Mouse (Mus musculus): ENCODE data around the gene Kiss1. TPM values are rescaled to one million over a fixed set of nuclear protein-coding genes. Genes with fewer than 3 reads are reported as not detected.

The Kiss1 gene
- polyA plus RNA-seq, 1 experiment from 2014 or later, result 7.7 TPM

DNA sequence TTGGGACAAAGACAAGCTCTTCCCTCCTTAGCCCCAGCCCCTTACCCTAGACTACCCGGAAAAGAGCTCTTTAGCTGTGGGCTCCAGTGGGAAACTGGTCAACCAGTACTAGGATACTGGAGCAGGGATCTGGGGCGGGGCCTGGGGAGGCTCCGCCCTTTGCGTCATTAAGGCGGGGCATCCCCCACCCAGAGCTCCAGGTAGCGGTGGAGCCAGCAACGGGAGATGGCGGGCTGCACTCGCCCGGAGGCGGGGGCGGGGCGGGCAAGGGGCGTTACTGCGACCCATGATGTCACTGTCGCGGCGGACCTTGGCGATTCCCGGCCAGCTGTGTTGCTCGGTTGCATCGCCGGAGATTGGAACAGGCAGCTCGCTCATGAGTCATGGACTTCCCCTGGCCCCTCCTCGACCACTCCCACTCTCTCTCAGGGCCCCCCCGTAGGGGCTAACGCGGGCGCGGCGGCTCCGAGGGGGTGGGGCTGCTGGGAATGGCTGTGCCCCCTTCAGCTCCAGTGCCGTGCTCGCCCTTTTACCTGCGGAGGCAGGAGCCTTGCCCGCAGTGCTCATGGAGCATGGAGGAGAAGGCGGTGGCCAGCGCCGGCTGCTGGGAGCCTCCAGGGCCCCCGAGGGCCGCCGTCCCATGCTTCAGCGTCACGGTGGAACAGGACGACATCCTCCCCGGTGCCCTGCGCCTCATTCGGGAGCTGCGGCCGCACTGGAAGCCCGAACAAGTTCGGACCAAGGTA is 41.8 kb downstream of the Kiss1 start, which contains the start of gene Etnk2:
TSS of gene Etnk2 (plus strand) at position 297 of the 746 bp plus-strand sequence.
- WGBS, result under 1% methylated on average over 52 of the region's 52 CpGs
- peaks cover 26% of the 10 kb centered on the region for H3K4me1 ChIP-seq
- no peaks in the 10 kb centered on the region for H3K36me3 ChIP-seq
- H3K9ac ChIP-seq, result peak within 1 kb of the TSS; percentile 38
- no peaks in the 10 kb centered on the region for H3K9me3 ChIP-seq
- H3K27ac ChIP-seq, result no peak within 1 kb of the TSS
- H3K4me3 ChIP-seq, result peak within 1 kb of the TSS; percentile 53
- peak; percentile 76 for ATAC-seq (ENCODE audit: borderline replicate concordance, extremely low read depth, low FRiP score, low TSS enrichment)
- peak within 1 kb of the TSS; percentile 94 for H3K4me2 ChIP-seq
- H3K27me3 ChIP-seq, result peaks cover 42% of the 10 kb centered on the region

GRCm38 (mm10) chr1:133364022-133364630 is 42.5 kb downstream of the Kiss1 start:
- H3K9ac ChIP-seq, result peak overlapping the region; percentile 38
- peaks cover 35% of the 10 kb centered on the region for H3K27me3 ChIP-seq
- peak overlapping the region; percentile 53 for H3K4me3 ChIP-seq
- H3K27ac ChIP-seq, result no peak overlapping the region
- WGBS, result 3% methylated on average over 27 of the region's 27 CpGs
- peak; percentile 6; the same call in 1 of the 2 replicates for ATAC-seq (ENCODE audit: borderline replicate concordance, extremely low read depth, low FRiP score, low TSS enrichment)
- H3K36me3 ChIP-seq, result no peaks in the 10 kb centered on the region
- peaks cover 26% of the 10 kb centered on the region for H3K4me1 ChIP-seq
- peak overlapping the region; percentile 94 for H3K4me2 ChIP-seq
- H3K9me3 ChIP-seq, result no peaks in the 10 kb centered on the region

DNA sequence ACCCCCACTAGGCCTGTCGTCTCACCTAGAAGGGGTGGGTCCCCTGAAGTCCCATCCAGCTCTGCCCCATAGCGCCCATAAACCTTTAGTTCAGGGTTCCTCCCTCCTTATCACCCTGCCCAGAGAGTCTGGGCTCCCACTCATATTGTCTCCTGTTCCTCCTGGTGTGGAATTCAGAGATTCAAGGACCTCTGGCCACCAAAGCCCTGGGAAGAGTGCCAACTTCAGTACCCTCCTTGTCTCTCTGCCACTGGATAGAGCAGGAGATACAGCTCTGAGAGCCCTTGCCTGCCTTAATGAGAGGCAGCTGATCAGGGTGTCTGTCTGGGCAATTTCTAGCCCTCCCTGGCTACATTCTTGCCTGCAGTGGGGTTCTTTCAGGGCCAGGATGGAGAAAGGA is 43.2 kb downstream of the Kiss1 start:
- WGBS, result 52% methylated on average over 2 of the region's 2 CpGs
- Histone ChIP-seq H3K9me3 (no peaks in the 10 kb centered on the region), H3K36me3 (no peaks in the 10 kb centered on the region), H3K9ac (no peak overlapping the region), H3K4me3 (no peak overlapping the region), H3K4me1 (peaks cover 26% of the 10 kb centered on the region), H3K27ac (no peak overlapping the region), H3K27me3 (peaks cover 29% of the 10 kb centered on the region), H3K4me2 (no peak overlapping the region)
- no peak for ATAC-seq (ENCODE audit: borderline replicate concordance, extremely low read depth, low FRiP score, low TSS enrichment)

GRCm38 (mm10) chr1:133366951-133367605 is 45.4 kb downstream of the Kiss1 start:
- H3K36me3 ChIP-seq, result no peaks in the 10 kb centered on the region
- H3K4me1 ChIP-seq, result peaks cover 26% of the 10 kb centered on the region
- peaks cover 27% of the 10 kb centered on the region for H3K27me3 ChIP-seq
- no peak for ATAC-seq (ENCODE audit: borderline replicate concordance, extremely low read depth, low FRiP score, low TSS enrichment)
- H3K9ac ChIP-seq, result no peak overlapping the region
- WGBS, result 36% methylated on average over 10 of the region's 10 CpGs
- H3K27ac ChIP-seq, result no peak overlapping the region
- no peaks in the 10 kb centered on the region for H3K9me3 ChIP-seq
- no peak overlapping the region for H3K4me3 ChIP-seq
- H3K4me2 ChIP-seq, result no peak overlapping the region

DNA sequence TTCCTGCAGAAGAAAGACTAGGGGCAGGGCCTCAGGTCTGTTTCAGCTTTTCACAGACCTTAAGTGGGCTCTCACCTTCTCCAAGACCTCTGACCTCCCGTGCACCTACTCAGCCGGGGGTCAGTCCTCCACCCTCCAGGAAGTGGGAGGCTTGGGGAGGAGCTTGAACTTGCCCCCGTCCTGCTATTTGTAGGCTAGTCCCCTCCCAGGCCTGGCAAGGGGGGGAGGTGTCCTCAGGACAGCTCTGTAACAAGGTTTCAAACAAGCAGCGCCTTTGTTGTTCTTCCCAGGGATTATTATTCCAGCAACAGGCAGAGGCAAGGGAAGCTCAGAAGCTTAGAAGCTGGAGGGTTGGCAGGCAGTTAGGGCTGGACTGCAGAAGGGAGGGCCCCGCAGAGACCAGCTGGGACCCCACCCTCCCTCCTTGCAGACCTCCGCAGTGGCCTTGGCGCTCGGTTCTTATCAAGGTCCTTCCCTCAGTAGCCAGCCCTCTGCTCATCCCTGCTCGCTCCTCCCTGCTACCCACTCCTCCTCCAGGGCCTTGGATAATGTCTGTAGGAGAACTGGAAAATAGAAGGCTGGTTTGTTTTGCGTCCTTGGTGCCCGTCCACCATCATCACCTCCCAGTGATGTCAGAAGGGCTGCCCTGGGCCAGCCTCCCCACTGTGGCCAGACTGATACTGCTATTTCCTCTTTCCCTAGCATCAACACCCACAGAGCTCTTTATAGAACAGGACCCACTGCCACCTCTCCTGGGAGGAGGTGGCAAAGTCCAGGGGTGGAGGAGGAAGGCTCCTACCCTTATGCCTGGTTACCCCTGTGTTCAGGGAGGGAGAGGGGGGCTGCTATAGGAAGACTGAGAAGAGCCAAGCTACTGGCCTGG is 46.2 kb downstream of the Kiss1 start:
- Histone ChIP-seq H3K4me2 (no peak overlapping the region), H3K27me3 (peaks cover 27% of the 10 kb centered on the region), H3K9me3 (no peaks in the 10 kb centered on the region), H3K36me3 (no peaks in the 10 kb centered on the region), H3K4me3 (no peak overlapping the region), H3K4me1 (peaks cover 26% of the 10 kb centered on the region), H3K27ac (no peak overlapping the region), H3K9ac (no peak overlapping the region)
- WGBS, result 15% methylated on average over 11 of the region's 11 CpGs
- no peak for ATAC-seq (ENCODE audit: borderline replicate concordance, extremely low read depth, low FRiP score, low TSS enrichment)

GRCm38 (mm10) chr1:133368644-133369043 is 47.0 kb downstream of the Kiss1 start:
- Histone ChIP-seq H3K9me3 (no peaks in the 10 kb centered on the region), H3K27ac (no peak overlapping the region), H3K4me3 (no peak overlapping the region), H3K4me1 (peaks cover 25% of the 10 kb centered on the region), H3K27me3 (peaks cover 26% of the 10 kb centered on the region), H3K4me2 (no peak overlapping the region), H3K9ac (no peak overlapping the region), H3K36me3 (no peaks in the 10 kb centered on the region)
- WGBS, result 70% methylated on average over 10 of the region's 10 CpGs
- no peak for ATAC-seq (ENCODE audit: borderline replicate concordance, extremely low read depth, low FRiP score, low TSS enrichment)

DNA sequence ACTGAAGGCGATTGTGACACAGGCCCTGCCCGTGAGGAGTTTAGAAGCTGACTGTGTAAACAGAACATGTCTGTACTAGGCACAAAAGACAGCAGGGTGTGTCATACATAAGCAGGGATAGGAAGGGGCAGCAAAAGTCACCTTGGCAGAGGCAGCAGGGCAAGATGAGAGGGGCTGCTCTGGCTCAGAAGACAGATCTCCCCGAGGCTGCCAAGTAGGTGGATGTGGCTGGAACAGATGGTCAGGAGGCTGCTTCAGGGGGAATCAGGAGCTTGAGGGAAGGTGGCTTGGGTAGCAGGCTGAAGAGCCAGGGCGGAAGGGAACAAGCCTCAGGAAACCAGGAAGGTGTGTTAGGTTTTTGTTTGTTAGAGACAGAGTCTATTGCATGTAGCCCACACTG is 48.7 kb downstream of the Kiss1 start:
- H3K4me3 ChIP-seq, result no peak overlapping the region
- peaks cover 9% of the 10 kb centered on the region; the same call in 1 of the 2 replicates for H3K27me3 ChIP-seq
- ATAC-seq (ENCODE audit: borderline replicate concordance, extremely low read depth, low FRiP score, low TSS enrichment), result no peak
- peaks cover 16% of the 10 kb centered on the region; the same call in 1 of the 2 replicates for H3K4me1 ChIP-seq
- 64% methylated on average over 4 of the region's 4 CpGs for WGBS
- H3K4me2 ChIP-seq, result no peak overlapping the region
- H3K27ac ChIP-seq, result no peak overlapping the region
- no peak overlapping the region for H3K9ac ChIP-seq
- no peaks in the 10 kb centered on the region for H3K36me3 ChIP-seq
- H3K9me3 ChIP-seq, result no peaks in the 10 kb centered on the region

- Histone ChIP-seq H3K27ac (no peak overlapping the region), H3K9ac (no peak overlapping the region), H3K4me3 (no peak overlapping the region), H3K4me1 (peaks cover 16% of the 10 kb centered on the region; the same call in 1 of the 2 replicates), H3K4me2 (no peak overlapping the region), H3K36me3 (no peaks in the 10 kb centered on the region), H3K9me3 (no peaks in the 10 kb centered on the region), H3K27me3 (no peaks in the 10 kb centered on the region)
- ATAC-seq (ENCODE audit: borderline replicate concordance, extremely low read depth, low FRiP score, low TSS enrichment), result no peak
- WGBS, result 66% methylated on average over 6 of the region's 6 CpGs
These were observed 49.8 kb downstream of the Kiss1 start for GRCm38 (mm10) chr1:133371431-133371830.

DNA sequence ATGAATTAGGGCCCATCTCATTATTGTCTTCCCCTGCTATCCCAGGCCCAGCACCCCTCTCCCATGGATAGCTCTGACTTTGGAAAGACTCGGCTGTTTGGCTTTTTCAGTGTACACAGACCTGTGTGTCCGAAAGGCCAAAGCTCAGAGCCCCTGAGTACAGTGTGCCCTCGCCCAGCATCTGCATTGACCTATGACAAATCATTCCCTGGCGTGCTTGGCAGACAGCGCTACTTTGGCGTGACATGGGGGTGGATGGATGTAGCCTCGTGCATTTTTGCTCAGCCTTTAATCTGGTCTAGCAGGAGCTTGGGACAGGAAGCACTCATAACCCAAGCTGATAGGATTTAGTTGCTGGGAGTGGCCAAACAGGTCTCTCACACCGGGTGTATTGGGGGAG is 50.4 kb downstream of the Kiss1 start:
- no peaks in the 10 kb centered on the region for H3K27me3 ChIP-seq
- WGBS, result 39% methylated on average over 8 of the region's 8 CpGs
- H3K27ac ChIP-seq, result no peak overlapping the region
- peaks cover 12% of the 10 kb centered on the region; the same call in 1 of the 2 replicates for H3K4me1 ChIP-seq
- no peaks in the 10 kb centered on the region for H3K9me3 ChIP-seq
- H3K4me3 ChIP-seq, result no peak overlapping the region
- H3K9ac ChIP-seq, result no peak overlapping the region
- no peak overlapping the region for H3K4me2 ChIP-seq
- ATAC-seq (ENCODE audit: borderline replicate concordance, extremely low read depth, low FRiP score, low TSS enrichment), result no peak
- H3K36me3 ChIP-seq, result no peaks in the 10 kb centered on the region

DNA sequence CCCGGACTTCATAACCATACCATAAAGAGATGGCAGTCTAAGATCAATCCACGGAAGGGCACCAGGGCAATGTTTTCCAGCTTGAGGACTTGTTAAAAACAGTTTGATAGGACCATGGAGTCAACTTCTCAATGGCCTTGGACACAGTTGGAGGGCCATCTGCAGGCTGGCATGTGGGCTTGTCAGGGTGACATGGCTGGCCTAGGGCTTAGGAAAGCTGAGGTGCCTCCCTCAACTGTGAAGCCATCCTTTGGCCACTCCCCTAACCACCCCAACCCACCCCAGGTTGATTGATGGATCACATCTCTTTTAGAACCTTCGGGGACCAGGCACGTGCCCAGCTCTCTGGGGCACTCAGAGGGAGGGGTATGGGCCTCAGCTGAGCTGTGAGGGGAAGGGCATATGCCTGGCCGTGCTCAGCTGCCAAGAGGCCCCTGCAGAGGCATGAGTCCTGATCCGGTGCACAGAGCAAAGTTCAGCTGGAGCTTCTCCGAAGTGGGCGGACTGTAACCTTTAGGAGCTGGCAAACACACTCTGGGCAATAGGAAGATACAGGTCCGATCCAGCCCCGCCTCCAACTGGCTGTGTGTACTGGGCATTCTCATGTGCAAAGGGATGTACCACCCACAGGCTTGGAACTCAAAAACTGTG is 54.1 kb downstream of the Kiss1 start:
- no peak overlapping the region for H3K4me3 ChIP-seq

GRCm38 (mm10) chr1:133377547-133377946 is 55.9 kb downstream of the Kiss1 start:
- Histone ChIP-seq H3K36me3 (no peaks in the 10 kb centered on the region), H3K4me1 (peaks cover 12% of the 10 kb centered on the region; the same call in 1 of the 2 replicates), H3K4me2 (no peak overlapping the region), H3K9ac (no peak overlapping the region), H3K4me3 (no peak overlapping the region), H3K27me3 (no peaks in the 10 kb centered on the region), H3K27ac (no peak overlapping the region), H3K9me3 (no peaks in the 10 kb centered on the region)
- ATAC-seq (ENCODE audit: borderline replicate concordance, extremely low read depth, low FRiP score, low TSS enrichment), result no peak
- WGBS, result 81% methylated on average over 5 of the region's 5 CpGs

More for the DNA sequence above, 54.1 kb downstream of the Kiss1 start:
- Histone ChIP-seq H3K27me3 (no peaks in the 10 kb centered on the region), H3K9me3 (no peaks in the 10 kb centered on the region), H3K36me3 (no peaks in the 10 kb centered on the region), H3K4me2 (no peak overlapping the region), H3K9ac (no peak overlapping the region), H3K4me1 (0 out of 2 replicates have a peak, but pooled peaks cover 12% of the 10 kb centered on the region), H3K27ac (no peak overlapping the region)
- 52% methylated on average over 10 of the region's 10 CpGs for WGBS
- ATAC-seq (ENCODE audit: borderline replicate concordance, extremely low read depth, low FRiP score, low TSS enrichment), result no peak

Measured in lung, embryonic 15.5 days (tissue).